Mouse (Mus musculus) B cell, adult 2 months (primary cell): Measurements from ENCODE around the gene Aldh3b3.
"Not testable (repeated sequence)": the region's sequence is repeated elsewhere in the genome, so short reads cannot be mapped to it uniquely, and the experiment has no call there.

Experiments used
- DNase-seq, 2 experiments: peaks; one replicate each; pipeline ENCODE4 v3.0.0; 2022

Gene Aldh3b3

DNA sequence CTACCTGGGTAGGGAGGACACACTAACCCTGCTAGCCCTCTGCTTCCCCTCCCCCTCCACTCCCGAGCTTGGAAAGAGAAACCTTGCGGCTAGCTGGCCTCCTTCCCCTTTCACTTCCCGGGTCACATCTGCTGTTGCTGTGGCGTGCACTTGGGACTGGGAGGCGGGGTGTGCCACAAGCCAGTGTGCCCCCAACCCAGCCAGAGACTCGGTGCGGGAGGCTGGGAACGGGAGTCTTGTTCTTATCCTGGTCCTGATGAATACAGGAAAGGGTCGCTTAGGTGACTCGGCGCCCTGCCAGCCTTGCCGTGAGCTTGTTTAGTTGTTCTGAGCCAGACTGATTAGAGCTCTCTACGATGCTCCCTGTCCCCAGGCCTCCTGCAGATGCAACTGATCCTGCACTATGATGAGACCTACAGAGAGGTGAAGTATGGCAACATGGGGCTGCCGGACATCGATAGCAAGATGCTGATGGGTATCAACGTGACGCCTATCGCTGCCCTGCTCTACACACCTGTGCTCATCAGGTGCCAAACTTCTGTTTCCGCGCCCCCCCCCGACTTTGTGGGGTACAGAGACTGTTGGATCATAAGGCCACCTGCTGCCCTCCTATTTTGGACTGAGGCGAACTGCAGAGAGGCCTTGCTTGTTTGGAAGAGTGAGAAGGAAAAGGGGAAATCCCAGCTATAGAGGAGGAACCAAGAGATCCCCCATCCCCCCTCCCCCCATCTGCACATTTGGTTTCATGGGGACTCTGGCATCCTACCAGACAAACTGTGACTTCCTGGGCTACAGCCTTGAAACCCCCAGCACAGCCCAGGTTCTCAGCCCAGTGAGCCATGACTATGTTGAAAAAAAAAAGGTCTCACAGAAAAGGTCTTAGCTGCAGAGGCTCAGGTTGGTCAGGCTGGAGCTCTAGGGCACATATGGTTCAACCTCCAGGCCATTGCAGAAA lies 22.3 kb upstream of the Aldh3b3 start:
- DNase-seq: peak; percentile 80 to 84

DNA sequence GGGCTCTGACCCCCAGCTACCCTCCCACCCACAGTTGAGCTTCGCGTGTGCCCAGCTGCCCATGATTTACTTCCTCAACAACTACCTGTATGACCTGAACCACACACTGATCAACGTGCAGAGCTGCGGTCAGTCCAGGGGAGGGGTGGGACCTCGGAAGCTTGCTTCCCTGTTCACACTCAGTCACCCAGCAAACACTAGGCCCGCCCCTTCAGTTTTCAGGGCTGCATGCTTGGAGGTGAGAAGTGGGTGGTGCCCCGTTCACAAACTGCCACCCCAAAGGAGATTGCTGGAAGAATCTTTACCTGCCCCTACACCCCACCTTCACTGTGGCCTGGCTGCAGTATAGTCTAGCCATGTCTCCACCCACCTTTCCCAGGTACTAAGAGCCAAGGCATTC lies 16.1 kb upstream of the Aldh3b3 start:
- peak in 1 of 2 experiments; percentile 18 for DNase-seq

GRCm38 (mm10) chr19:3942986-3943735 lies 15.3 kb upstream of the Aldh3b3 start:
- peak; percentile 91 to 93 for DNase-seq

GRCm38 (mm10) chr19:3945872-3946564 lies 12.4 kb upstream of the Aldh3b3 start:
- DNase-seq: peak; percentile 71 to 73

DNA sequence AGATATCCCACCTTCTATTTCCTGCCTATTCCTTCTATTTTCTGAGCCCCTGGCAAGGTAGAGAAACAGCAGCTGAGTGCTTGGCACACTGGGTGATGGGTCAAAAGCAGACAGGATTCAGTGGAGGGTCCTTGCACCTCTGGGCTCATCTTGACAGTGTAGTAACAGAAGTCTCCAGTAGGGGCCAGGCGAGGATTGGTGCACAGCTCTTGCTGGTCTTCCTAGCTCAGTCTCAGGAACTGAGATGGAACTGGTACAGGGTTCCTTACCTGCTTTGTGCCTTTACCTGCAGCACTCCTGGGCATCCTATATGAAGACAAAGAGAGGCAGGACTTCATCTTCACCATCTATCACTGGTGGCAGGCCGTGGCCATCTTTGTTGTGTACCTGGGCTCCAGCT lies 11.7 kb upstream of the Aldh3b3 start:
- peak; percentile 76 to 80 for DNase-seq

DNA sequence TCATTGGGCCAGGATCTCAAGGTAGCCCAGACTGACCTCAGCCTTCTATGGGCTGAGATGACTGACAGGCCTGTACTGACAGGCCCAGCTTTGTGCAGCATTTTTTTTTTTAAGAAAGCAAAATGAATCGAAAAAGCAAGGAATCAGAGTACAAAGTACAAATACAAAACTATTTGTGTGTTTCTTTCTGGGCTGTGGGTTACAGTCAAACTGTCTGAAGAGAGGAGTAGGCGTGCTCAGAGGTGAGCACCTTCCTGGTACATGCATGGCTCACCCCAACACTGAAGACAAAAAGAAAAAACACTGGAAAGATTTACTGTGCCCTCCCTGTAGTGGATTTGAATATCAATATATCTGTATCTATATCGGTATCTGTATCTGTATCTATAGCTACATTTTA lies 10.6 kb upstream of the Aldh3b3 start:
- no peak for DNase-seq

DNA sequence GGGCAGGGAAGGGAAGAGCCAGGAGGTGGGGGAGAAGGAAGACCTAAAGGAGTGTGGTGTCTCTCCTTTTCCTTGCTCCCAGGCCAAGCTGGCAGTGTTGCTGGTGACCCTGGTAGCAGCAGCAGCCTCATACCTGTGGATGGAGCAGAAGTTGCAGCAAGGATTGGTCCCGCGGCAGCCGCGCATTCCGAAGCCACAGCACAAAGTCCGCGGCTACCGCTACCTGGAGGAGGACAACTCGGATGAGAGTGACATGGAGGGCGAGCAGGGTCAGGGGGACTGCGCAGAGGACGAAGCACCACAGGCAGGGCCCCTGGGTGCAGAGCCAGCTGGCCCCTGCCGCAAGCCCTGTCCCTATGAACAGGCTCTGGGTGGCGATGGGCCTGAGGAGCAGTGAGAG lies 9.9 kb upstream of the Aldh3b3 start:
- no peak for DNase-seq

GRCm38 (mm10) chr19:3950331-3950730 lies 8.1 kb upstream of the Aldh3b3 start:
- no peak for DNase-seq

GRCm38 (mm10) chr19:3951461-3951860 lies 7.0 kb upstream of the Aldh3b3 start:
- no peak for DNase-seq

DNA sequence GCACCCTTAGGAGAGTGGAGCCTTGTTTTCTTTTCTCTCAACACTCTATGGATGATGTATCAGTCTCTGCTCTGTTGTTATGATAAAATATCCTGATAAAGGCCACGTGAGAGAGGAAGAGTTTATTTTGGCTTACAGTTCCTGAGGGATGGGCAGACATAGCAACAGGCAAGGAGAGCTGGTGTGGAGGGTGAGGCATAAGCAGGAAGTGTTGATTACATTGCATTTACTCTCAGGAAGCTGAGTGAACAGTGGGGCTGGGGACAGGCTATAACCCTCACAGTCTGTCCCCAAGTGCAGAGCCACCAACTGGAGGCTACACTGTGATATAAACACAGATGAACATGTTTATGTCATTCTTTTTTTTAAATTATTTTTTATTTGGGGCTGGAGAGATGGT lies 6.3 kb upstream of the Aldh3b3 start:
- no peak for DNase-seq

DNA sequence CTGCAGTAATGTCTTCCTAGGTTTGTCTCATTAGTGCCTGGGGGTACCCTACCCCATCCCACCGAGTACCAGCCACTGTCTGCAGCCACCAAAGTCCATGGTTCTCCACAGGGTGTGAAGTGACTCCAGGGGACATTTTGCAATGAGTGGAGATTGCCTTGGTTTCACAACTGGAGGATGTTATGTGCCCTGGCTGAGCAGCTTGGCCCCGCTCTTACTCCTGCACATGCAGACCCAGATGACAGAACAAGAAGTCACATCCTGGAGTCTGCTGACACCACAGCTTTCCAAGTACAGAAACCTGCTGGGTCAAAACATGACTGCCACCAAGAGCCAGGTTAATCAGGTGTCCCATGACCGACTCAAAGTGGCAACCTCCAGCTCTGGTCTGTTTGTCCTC lies 3.4 kb upstream of the Aldh3b3 start:
- DNase-seq: no peak

DNA sequence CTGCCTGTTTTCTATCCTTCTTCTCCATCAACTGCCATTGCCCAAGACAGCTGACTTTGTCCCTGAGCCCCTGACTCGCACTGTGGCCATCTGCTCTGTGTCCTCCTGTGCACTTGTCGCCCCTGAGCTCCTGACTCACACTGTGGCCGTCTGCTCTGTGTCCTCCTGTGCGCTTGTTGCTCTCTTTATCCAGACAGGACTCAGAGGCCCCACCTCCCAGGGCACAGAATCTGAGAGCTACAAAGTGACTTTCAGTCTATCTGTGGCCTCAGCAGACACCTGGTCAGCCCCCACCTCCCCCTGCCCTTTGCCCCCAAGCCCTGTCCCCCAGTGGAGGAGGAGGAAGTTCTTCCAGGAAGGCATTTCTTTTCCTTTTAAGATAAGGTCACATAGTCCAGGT lies 2.6 kb upstream of the Aldh3b3 start:
- no peak for DNase-seq

DNA sequence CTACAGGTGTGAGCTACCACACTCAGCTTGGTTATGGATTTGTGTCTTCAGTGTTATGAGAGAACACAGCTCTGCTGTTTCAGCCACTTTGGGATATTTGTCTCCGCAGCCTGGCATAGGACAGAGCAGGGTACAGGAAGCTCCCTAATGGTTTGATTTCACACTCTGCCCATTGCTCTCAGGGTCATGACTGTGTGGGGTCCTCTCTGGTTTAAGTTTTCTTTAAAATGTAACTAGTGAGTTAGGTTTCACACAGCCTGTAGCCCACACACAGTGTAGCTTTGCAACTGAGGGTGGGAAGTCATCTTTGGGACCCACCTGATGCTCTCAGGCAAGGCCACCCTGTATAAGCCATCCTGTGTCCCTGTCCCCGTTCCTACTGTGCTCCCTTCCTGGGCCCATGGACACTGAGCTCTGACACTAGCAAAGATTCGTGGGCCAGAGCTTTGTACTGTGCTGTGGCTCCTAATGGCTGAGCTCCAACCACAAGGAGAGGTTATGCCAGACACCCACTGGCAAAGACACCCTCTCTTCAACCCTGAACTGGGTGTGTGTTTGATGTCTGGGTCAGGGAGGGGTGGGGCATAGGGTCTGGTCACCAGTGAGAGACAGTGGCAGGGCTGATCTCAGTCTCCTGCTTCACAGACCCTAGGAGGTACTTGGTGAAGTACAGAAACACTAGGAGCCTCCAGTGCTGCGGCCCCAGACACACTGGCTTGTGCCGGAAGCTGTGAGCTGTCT lies 979 bp upstream of the Aldh3b3 start:
- DNase-seq: not testable (repeated sequence)

GRCm38 (mm10) chr19:3959030-3959429 lies 585 bp downstream of the Aldh3b3 start:
- DNase-seq: no peak

- no peak for DNase-seq
These were observed 1.8 kb downstream of the Aldh3b3 start for GRCm38 (mm10) chr19:3960211-3960610.

DNA sequence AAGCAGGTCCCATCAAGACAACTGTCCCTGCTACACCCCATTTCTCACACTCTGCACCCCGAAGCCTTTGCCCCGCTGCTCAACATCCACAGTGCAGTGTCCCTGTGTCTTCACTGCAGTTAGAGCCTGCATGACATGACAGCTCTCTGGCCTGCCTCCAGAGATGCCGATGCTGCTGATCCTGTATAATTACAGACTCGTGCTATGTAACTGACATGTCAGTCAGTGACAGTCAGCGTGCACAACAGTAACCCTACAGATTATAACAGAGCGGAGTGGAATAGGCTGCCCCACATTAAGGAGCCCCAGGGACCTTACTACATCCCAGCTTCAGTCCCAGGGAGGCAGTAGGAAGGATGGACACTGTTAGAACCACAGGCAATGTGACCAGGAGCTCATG lies 3.4 kb downstream of the Aldh3b3 start:
- not testable (repeated sequence) for DNase-seq

DNA sequence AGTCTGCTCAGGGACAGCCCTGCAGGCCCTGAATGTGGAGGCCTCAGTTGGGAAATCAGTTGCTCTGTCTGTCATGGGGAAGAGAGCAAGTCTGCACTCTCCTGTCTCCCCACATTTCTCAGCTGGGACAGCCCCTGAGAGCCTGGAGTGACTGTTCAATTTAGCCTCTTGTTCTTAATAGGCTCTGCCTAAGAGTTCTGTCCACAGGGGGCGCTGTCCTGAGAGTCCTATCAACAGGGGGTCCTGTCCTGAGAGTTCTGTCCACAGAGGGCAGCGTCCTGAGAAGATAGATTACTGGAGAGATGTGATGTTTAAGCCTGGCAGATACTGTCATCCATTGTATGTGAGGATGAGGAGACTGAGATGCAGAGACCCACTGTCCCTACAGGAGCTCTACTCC lies 4.0 kb downstream of the Aldh3b3 start:
- peak; percentile 51 to 52 for DNase-seq

DNA sequence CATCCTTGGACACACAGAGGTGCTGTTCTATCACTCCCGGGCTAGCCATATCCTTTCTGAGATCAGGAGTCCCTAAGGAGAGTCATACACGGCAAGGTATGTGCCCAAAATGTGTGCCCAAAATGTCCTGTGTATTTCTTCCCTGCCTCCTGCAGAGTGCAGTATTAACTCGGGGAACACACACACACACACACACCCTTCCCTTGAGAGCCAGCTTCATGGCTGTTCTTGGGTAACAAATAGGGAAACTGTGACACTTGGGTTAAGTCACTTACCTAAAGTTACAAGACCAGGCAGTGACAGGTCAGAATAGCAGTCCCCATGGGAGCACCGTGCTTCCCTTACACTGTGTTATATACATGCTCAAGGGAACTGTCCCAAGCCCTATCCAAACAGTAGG lies 5.6 kb downstream of the Aldh3b3 start:
- DNase-seq: no peak

DNA sequence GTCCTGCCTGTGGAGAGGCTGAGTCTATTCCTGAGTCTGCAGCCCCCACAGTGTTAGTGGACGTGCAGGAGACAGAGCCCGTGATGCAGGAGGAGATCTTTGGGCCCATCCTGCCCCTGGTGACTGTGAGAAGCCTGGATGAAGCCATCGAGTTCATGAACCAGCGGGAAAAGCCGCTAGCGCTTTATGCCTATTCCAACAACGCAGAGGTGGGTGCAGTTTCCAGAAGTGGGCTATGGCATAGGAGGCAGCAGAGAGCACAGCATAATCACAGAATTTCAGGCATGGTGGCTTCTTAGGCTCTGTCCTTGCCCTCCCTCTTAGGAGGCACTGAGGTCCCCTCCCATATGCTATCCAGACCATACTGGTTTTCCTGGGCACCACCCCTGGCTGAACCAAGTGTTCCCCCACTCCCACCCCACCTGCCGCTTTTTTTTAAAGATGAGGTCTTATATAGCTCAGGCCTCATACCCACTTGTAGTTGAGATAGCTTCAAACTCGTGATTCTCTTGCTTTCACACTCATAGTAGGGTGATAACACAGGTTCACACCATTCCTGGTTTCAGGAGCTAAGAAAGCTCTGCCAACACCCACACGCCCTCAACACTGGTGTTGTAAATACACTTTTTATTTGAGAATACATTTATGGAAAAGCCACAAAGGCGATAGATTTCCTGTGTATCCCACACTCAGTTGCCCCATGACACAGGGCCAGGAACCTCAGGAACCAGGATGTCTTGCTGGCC lies 8.1 kb downstream of the Aldh3b3 start:
- no peak for DNase-seq

DNA sequence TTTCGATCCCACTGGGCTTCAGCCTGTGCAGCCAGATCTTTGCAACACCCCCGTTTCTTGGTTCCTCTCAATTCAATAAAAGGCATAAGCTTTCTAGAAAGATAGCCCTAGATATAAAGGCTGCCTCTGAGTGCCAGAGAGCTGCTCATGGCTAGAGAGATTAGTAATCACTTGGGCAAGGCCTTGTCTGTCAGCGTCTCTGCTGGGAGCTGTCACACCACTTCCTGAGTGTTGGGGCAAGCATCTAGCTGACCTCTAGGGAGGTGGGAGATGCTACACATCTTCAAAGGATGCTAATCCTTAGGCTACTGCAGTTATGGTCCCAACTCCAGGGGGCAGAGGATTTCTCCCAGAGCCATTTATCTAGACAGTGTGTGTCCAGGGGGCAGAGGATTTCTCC lies 8.8 kb downstream of the Aldh3b3 start:
- DNase-seq: no peak

GRCm38 (mm10) chr19:3972229-3972628 lies 13.8 kb downstream of the Aldh3b3 start, which contains the start of gene Aldh3b2:
Aldh3b2 (plus strand) TSS chr19:3972328.
- no peak for DNase-seq

DNA sequence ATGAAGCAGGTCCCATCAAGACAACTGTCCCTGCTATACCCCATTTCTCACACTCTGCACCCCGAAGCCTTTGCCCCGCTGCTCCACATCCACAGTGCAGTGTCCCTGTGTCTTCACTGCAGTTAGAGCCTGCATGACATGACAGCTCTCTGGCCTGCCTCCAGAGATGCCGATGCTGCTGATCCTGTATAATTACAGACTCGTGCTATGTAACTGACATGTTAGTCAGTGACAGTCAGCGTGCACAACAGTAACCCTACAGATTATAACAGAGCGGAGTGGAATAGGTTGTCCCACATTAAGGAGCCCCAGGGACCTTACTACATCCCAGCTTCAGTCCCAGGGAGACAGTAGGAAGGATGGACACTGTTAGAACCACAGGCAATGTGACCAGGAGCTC lies 16.2 kb downstream of the Aldh3b3 start:
- not testable (repeated sequence) for DNase-seq
